Comparison of ENCODE assay signal across 11 mouse cellular contexts in the genomic region with DNA sequence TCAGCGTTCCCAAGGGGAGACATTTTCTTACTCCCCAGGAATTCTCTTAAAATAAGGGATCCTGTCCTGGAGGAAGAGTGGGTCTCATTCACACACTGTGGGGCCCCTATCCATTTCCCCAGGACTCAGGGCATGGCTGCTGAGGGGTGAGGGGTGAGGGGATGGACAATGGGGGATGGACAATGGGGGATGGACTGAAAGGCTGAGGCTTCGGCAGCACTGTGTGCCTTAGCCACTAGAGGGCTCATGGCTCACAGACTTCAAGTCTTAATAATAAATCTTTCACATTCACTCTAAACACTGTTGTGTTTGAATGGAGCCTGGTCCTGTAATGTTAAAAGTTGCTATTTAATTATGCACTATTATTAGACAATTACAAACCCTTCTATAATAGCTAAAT. TPM values are rescaled to one million over a fixed set of nuclear protein-coding genes. Genes with fewer than 3 reads are reported as not detected.
DNase-seq lines count a peak whose midpoint lies in the region; TF ChIP-seq lines count a peak whose summit lies in the region.
"Had no signal": no experiment of that assay in that cellular context is flagged by ENCODE, and none has a peak within 500 bp of the region (broad histone marks: within the 10 kb centered on the region; RNA-seq: fewer than 3 reads in every experiment).

No protein-coding gene starts in this region.

- no peak overlapping the region for H3K4me3 ChIP-seq in bone marrow macrophage, adult 2 months (ENCODE audit: insufficient read depth, low read length)
- H3K4me3 ChIP-seq: liver, embryonic 15.5 days; stomach, embryonic 15.5 days had no signal

- H3K27ac ChIP-seq in bone marrow macrophage, adult 2 months (ENCODE audit: insufficient read depth, low read depth, low read length), result no peak overlapping the region
- H3K27ac ChIP-seq: liver, embryonic 15.5 days; stomach, embryonic 15.5 days had no signal

- intact Hi-C loops in heart, postnatal 36 days (cut with DNase I), result loop anchor here (5.0 kb wide), 1 partner anchor 272 kb away; no protein-coding TSS in a partner anchor

- peak; percentile 37 for DNase-seq in heart, postnatal 4 days
- no peak for DNase-seq in heart, adult 11 months
- DNase-seq in 3T3-L1 (ENCODE audit: low read depth, low spot score), result peak; percentile 10
- DNase-seq in kidney, postnatal 10 days, result peak; percentile 68
- DNase-seq in right cerebral cortex, postnatal 14 days, result peak; percentile 66
- no peak for DNase-seq in Muller cell, postnatal 12 days (ENCODE audit: inconsistent ontology term)
- no peak for DNase-seq in heart, postnatal 36 days

- TF ChIP-seq CTCF in bone marrow macrophage, adult 2 months (IDR thresholded peaks at IDR 0.05; ENCODE audit: low read depth, low read length), result peak; percentile 49

- no peaks in the 10 kb centered on the region for H3K4me1 ChIP-seq in bone marrow macrophage, adult 2 months (ENCODE audit: control insufficient read depth, insufficient read depth, low read length)
- H3K4me1 ChIP-seq: liver, embryonic 15.5 days; stomach, embryonic 15.5 days had no signal

- no peak for TF ChIP-seq POLR2A in bone marrow macrophage, adult 2 months (IDR thresholded peaks at IDR 0.05; ENCODE audit: borderline replicate concordance, low read depth, low read length)

RNA-seq across cellular contexts. Expression of gene Plpp4, which starts 21.4 kb away (rescaled TPM):
- total RNA-seq in heart, postnatal 4 days (2021), result not detected
- not detected in 2 replicates for polyA plus RNA-seq in bone marrow macrophage, adult 2 months (2012; ENCODE audit: insufficient read depth, insufficient read length, missing spikeins)
- total RNA-seq in heart, postnatal 36 days (2021), result not detected
- total RNA-seq: heart, adult 18-20 months had no signal
- polyA plus RNA-seq: liver, embryonic 15.5 days had no signal

Comparison
In these comparisons a context has a peak if more than half of its experiments do, and no peak if none do; other contexts are left out.
1. DNase-seq: peak in heart, postnatal 4 days (single experiment), 3T3-L1 (single experiment), kidney, postnatal 10 days (single experiment) and right cerebral cortex, postnatal 14 days (single experiment); none in heart, adult 11 months (single experiment), Muller cell, postnatal 12 days (single experiment) and heart, postnatal 36 days (0 of 2).